Mouse (Mus musculus): ENCODE data around the gene Fam83e.
A peak's percentile ranks its signal among the peaks of the same experiment; 100 is the strongest.

The Fam83e gene

GRCm38 (mm10) chr7:45739820-45740219 lies 18.8 kb downstream of the Fam83e start:
- DNase-seq (ENCODE audit: low spot score in 2 of 2) = no peak

DNA sequence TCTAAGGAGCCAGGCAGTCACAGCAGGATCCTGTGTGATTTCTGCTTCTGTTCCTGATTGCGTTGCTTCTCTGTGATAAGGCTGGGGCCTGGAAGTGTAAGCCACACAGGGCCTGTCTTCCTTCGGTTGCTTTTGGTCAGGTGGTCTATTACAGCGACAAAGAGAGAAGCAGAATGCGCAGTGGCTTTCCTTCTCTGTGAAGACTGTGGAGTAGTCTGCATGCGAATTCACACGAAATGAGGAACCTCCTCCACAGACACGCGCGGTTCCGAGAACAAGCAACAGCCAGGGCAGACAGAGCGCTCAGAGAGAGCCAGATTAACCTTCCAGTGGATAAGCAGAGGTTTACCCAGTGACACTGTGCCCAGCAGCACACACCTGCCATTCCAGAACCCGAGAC lies 20.3 kb downstream of the Fam83e start:
- no peak for DNase-seq (ENCODE audit: low spot score in 2 of 2)

- no peak for DNase-seq (ENCODE audit: low spot score in 2 of 2)
Measured at GRCm38 (mm10) chr7:45741777-45742176, 20.8 kb downstream of the Fam83e start.

GRCm38 (mm10) chr7:45742338-45742737 lies 21.3 kb downstream of the Fam83e start:
- DNase-seq (ENCODE audit: low spot score in 2 of 2) = no peak

DNA sequence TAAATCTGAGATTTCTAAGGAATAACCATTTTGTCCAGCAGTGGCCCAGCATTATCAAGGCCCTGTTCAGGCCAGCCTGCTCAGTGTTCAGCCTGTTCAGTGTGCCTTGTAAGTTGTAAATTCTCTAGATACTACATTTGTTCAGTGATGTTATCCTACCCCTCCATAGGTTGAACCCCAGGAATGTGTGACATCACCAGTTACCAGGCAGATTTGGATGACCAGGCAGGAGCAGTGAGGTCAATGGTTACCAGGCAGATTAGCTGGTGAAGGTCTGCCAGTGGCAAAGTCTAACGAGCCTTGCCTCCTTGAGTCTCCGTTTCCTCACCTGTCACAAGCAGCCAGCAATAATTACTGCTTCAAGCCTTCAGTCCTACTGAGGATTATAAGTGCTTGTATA lies 23.4 kb downstream of the Fam83e start:
- peak; percentile 26 to 53 for DNase-seq (ENCODE audit: low spot score in 2 of 2)

- no peak for DNase-seq (ENCODE audit: low spot score in 2 of 2)
Measured at GRCm38 (mm10) chr7:45746518-45746917, 25.5 kb downstream of the Fam83e start.

DNA sequence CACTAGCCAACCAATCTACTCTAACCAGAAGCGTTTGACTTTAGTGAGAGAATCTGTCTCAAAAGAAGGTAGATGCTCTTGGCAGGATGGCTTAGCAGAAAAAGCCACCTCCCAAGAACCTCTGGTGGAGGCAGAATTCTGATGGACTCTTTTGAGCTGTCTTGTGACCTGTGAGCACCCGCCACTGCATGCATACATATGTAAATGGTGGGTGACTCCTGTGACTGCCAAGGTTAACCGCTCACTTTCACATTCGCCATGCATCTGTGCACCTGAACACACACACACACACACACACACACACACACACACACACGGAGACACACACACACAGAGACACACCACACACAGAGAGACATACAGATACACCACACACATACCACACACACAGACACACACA lies 26.4 kb downstream of the Fam83e start:
- DNase-seq (ENCODE audit: low spot score in 2 of 2) = no peak

GRCm38 (mm10) chr7:45748110-45748509 lies 27.1 kb downstream of the Fam83e start:
- no peak for DNase-seq (ENCODE audit: low spot score in 2 of 2)

DNA sequence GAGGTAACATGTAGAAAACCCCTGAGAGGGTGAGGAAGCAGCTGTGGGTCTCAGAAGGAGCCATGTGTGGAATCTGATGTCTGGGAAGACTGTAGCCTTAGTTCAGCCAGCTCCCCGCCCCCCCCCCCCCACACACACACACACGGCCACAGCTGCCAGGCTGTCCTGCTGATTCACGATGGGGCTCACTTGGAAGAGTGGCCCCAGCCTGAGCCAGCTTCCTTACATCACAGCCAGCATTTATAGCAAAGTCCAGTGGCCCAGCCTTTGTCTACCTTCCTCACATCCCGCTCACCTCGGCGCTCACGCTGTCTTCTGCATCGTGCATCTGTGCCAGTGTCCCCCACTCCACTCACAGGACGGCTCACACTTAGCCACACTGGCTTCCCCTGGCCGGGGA lies 28.4 kb downstream of the Fam83e start:
- no peak for DNase-seq (ENCODE audit: low spot score in 2 of 2)

- no peak for DNase-seq (ENCODE audit: low spot score in 2 of 2)
Measured at GRCm38 (mm10) chr7:45750162-45750561, 29.1 kb downstream of the Fam83e start.

- no peak for DNase-seq (ENCODE audit: low spot score in 2 of 2)
Measured at GRCm38 (mm10) chr7:45755703-45756102, 34.7 kb downstream of the Fam83e start.

DNA sequence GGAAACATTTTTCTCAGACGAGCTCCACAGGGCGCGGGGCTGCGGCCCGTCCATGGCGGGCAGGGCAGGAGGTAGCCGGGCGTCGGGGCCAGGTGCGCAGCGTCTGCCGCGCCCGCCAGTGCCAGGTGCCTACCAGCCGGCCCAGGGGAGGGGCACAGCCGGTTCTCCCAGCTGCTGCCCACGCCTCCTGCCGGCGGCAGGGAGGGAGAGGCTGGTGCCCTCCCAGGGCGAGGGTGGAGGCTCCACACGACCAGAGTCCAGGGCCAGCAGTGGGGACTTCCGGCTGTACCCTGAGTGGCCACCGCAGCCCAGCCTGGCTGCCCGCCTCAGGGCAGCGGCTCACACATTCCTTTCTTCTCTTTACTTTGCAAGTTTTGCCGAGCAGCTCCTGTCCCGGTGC lies 38.4 kb downstream of the Fam83e start:
- DNase-seq (ENCODE audit: low spot score in 2 of 2) = peak; percentile 48 to 55

DNA sequence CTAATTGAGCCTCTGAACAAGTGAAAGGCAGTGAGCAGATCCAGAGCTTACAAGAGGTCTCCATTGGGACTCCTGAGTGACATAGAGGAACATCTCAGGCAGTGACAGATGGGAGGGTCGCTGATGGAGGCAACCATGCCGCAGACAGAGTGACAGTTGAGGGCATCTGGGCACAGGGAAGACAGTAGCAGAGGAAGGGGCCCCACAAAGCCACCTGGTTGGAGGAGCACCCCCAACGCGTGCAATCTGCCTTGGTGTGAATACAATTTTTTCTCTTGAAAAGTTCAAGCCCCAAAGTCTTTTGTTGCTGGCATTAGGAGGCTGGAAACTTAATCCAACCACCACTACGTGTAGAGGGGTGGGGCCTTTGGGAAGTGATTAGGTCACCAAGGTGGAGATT lies 39.1 kb downstream of the Fam83e start:
- DNase-seq (ENCODE audit: low spot score in 2 of 2) = no peak

DNA sequence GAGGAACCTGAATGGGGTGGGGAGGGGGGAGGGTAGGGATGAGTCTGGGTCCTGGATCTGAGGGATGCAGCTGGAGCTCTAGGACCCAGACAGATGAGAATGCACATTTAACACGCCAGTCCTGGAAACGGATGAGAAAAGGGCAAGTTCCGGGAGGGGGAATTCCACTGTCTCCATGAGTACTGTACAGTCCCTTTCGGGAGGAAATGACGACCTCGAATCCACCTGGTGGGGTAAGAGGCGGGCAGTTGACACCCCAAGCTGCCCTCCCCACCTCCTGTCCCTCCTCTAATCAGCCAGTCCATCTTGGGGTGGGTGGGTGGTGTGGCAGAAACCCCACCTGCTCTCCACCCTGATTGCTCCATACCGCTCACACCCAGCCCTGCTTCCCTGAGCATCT lies 45.0 kb downstream of the Fam83e start:
- no peak for DNase-seq (ENCODE audit: low spot score in 2 of 2)

DNA sequence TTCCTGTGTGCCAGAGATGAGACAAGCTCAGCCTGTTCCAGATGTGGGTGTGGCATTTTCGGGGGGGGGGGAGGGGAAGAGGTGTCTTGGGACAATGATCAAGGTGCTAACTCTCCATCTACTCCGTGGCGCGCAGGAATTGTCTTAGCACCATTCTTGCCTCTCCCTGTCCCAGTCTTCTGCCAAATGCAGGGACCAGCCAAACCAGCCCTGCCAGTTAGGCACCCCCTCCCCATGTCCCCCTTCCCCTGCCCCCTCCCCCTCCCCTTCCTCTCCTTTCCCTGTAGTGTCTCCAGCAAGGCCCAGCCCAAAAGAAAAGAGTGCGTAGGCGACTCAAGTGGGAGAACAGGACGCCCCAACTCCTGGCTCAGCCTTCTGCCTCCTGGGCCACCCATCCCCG lies 45.8 kb downstream of the Fam83e start:
- no peak for DNase-seq (ENCODE audit: low spot score in 2 of 2)

GRCm38 (mm10) chr7:45767500-45767899 lies 46.5 kb downstream of the Fam83e start:
- no peak for DNase-seq (ENCODE audit: low spot score in 2 of 2)

GRCm38 (mm10) chr7:45770427-45771082 lies 49.5 kb downstream of the Fam83e start:
- DNase-seq (ENCODE audit: low spot score in 2 of 2) = no peak

DNA sequence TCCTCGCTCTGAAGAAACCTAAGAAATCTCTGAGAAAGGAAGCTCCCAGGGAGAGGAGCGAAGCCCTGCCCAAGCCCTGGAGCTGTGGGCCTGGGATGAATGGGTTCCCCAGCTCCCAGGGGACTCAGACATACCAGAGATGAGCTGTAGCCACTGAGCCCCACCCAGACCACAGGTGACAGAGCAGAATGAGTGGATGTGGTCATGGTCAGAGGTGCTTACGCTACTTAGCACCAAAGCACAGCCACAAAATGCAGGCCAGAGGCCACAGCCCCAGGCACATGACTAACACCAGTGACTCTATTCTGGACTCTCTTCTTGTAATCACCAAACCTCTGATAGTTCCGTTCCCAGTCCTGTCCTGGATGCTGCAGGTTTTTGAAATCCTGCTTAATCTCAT lies 50.1 kb downstream of the Fam83e start:
- no peak for DNase-seq (ENCODE audit: low spot score in 2 of 2)

DNA sequence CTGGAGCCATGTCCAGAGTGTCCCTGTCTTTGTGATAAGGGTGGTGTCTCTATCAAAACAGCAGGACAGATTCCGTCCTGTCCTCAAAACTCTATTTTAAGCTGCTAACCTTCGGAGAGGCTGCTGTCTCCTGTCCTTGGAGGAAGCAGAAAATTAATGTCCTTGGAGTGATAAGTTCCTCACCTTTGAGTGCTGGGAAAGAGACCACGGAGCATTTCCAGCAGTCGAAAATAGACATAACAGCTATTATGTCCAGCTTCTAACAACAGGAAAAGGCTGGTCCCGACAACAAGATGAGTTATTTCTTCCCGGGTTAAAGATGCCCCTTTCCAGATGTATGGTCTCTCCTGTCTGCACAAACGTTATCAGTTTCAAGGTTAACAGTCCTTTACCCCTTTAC lies 54.2 kb downstream of the Fam83e start:
- DNase-seq (ENCODE audit: low spot score in 2 of 2) = no peak
